Mouse (Mus musculus): Measurements from ENCODE around the gene Ankrd33b.

- no peak for TF ChIP-seq CTCF (IDR thresholded peaks at IDR 0.05; ENCODE audit: control insufficient read depth, insufficient read depth, insufficient read length)
- no peak for TF ChIP-seq MAX (IDR thresholded peaks at IDR 0.05)
- TF ChIP-seq MYOD1 (IDR thresholded peaks at IDR 0.05; ENCODE audit: control insufficient read depth, insufficient read length, low read depth): no peak
- no peak for TF ChIP-seq USF1 (IDR thresholded peaks at IDR 0.05; ENCODE audit: low read depth)
- TF ChIP-seq MYOG (IDR thresholded peaks at IDR 0.05; ENCODE audit: control insufficient read depth, extremely low read depth, insufficient read length): no peak
These were observed 120.5 kb downstream of the Ankrd33b start for GRCm38 (mm10) chr15:31247035-31247434.
